Mouse (Mus musculus): ENCODE data around the gene Erlin1.

Erlin1 gene

DNA sequence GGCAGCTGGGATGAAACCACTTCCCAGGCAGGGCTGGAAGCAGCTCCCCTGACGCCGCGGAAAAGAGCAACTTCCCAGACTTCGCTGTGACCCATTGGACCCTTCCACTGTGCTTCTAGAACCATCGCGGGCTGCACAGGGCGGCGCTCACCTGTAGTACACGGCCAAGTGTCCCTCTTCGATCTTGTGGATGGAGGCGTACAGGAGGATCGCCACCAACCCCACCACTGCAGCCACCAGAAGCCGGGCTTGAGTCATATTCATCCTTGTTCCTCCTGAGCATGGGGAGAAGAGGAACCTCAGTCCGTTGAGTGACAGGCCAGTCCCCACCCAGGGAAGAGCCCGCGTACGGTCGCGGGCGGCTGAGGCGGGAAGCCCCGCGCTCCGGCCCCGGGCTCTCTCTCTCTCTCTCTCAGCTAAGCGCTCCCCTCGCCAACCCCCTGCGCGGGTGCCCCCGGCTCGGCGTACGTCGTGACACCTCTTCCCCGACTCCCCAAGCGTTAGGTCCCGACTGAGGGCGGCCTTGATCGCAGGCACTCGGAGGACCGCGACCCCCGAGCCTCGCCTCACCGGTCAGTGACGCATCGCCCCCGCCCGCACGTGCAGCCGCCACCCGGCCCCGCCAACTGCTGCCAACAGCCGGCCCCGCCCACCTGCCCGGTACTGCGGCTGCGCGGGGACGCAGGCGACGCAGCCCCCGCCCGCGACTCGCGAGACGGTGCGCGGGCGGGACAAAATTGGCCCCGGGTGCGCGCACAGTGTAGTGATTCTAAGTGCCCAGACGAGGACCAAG, at the start of gene Erlin1:
TSS of gene Erlin1 (minus strand) at position 665 of the 793 bp plus-strand sequence.
- peak; percentile 87 to 92 for DNase-seq

DNA sequence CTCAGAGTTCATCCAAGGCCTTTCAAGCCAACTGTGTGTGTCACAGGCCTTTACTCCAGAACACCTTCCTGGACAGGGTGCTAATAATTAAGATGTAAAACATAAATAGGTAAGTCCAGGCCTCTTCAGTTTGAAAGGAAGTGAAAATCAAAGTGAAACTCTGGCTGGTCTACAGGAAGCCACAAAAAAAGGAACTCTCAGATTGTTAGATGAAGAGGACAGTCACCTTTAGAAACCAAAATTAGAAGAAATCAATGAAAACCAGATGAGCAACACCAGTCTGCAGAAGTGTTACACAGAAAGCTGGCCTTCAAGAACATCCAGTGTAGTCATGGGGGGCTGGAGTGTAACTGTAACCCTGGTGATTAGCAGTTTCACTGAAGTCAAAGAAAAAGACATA, 48.2 kb upstream of the Erlin1 start:
- no peak for DNase-seq

DNA sequence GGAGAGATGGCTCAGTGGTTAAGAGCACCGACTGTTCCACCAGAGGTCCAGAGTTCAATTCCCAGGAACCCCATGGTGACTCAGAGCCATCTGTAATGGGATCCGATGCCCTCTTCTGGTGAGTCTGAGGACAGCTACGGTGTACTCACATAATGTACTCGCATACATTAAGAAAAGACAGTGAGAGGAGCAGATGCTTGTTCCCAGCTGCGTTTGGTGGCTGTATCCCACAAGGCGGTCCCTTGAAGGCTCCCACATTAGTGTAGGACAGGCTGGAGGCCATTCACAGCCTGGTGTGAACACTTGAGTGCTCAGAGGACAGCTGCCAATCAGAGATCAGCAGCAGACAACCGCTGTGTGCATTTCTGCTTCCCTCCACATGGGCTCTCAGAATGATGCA, 42.1 kb upstream of the Erlin1 start:
- DNase-seq = no peak

DNA sequence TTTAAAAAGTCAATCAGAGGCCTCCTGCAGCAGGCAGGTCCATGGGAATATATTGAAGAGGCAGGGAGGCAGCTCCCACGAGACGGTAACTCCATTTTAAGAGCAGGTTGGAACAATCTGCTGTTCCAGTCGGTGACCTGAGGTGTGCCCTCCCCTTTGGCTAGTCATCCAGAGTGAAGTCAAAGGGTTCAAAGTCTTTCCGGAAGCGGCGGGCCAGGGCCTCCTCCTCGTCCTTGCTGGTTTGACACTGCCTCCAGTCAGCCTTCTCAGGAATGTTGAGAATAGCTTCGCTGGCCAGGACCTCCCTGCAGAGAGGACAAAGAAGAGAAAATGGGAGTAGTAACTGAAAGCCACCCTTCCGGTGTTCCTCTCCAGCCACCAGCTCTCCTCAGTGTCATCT, 40.8 kb upstream of the Erlin1 start:
- DNase-seq = no peak

DNA sequence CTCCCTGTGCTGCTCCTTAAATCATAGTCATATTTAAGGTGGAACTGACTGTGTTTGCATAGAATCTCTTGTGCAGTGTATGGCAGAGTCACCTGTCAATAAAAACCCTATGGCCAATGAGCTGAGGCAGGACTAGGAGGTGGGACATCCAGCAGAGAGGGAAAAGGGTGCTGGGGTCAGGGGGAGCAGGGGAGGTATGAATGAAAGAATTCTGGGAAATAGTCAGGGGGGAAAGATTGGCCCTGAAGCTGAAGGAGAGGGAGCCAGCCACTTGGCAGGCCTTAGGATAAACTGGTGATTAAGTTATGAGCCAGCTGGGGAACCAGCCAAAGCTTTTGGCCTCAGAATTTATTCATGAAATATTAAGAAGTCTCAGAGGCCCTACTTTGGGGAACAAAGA, 39.4 kb upstream of the Erlin1 start:
- DNase-seq = peak; percentile 24 to 27

DNA sequence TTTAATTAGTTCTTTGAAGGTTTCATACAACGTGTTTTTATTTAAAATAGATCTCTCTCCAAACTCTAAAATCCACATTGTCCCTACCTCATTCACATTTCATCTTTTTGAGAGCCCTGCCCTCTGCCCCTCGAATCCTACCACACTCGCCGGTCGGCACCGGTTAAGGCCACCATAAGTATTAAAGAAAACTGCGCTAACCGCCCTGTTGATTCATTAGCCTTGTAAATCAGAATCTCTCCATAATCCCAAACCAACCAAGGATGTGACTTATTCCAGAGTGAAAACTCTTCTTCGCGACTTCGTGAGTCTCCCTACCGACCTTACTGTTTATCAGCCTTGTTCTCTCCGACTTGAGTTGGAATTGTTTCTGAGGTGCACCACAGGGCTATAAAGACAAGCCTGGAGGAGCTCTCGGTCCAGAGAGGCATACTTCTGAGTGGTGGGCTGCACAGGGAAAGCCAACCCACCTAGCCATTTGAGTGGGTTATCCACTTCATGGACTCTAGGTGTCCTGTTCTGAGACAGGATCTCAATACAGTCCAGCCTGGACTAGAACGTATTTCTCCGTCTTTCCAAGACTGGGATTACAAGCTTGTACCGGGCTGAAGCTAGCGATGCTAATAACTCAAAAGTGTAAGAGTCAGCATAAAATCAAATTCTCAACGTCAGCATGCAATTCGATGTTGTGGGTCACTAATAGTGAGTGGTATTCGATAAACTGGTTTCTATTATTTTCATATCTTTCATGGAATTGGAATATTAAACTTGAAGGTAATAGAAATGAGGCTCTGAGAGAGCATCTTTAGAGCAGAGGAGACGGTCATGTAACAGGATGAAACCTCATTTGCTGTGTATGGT, 38.3 kb upstream of the Erlin1 start:
- DNase-seq = no peak

DNA sequence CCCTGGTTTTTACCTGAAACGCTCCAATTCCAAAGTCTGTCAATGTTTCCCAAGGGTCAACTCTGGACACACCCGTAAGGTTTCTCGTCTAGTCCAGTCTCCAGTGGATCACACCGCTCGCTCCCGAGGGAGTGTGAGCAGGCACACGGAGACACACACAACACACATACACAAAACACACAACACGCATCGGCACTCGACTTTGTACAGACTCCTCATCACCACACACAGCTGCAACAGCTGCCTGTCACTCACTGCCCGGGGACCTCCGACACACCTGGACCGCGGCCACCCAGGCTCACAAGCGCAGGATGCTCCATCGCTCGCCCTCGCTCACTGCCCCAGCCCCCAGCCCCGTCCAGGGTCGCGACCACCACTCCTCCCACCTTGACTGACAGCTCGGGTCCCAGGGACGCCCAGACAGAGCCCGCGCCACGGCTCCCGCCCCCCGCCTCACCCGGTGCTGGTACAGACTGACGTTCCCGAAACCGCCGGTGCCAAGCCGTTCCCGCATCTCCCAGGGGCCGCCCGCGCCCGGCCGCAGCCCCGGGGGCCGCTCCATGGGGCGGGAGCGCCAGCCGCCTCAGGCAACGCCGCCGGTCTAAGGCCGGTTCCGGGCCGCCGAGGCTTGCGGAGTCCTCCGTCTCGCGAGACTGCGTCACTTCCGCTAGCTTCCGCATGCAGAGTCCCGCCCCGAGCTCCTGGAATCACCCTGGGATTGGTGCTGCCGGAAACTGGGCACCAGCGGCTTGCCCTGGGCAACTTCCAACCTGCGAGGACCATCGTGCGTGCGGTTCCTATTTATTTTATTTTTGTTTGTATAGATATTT, 37.5 kb upstream of the Erlin1 start, which contains the start of gene Chuk:
TSS of gene Chuk (minus strand) at position 650 of the 830 bp plus-strand sequence.
- peak; percentile 97 to 98 for DNase-seq

DNA sequence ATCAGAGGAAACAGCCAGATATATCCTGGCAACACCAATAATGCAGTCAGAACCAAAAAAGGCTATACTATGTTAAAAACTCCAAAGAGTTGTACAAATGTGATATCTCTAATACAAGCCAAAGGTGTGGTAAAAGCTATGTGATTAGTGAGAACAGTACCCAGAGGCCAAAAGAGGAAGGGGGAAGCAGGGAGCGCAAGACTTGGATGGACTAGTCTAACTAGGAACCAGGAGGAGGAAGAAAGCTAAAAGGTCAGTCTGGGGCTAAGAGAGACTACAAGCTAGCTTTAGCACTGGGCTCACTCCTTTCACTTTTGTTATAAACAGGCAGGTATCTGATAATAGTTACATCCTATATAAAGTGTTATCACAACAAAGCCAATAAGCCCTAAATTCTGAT, 34.8 kb upstream of the Erlin1 start:
- DNase-seq = no peak

DNA sequence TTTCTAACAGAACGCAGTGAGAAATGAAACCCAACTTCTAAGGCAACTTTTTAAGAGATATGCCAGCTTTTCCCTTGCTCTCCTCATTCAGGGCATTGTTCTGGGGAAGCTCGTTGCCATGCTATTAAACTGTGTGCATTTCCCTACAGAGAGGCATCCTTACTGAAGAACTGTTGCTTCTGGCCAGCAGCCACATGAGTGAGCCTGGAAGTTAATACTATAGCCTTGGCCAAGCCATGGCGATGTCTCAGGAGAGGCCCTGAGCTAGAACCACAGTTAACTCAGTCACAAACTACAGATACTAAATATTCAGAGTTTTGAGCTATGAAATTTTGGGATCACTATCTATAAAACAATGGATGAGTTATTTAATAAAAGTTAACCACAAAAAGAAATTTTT, 33.4 kb upstream of the Erlin1 start:
- DNase-seq = no peak

DNA sequence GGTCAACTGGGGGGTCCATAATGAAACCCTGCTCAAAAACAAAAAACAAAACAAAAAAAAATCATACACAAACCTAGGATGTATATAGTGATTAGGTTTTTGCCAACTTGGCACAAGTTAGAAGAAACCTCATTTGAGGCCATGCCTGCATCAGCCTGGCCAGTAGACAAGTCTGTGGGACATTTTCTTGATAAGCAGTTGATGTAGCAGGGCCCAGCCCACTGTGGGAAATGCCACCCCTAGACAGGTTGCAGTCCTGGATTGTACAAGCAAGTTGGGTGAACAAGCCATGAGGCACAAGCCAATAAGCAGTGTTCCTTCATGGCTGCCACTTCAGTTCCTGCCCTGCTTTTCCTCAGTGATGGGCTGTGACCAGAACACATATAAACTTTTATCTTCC, 31.3 kb upstream of the Erlin1 start:
- no peak for DNase-seq

DNA sequence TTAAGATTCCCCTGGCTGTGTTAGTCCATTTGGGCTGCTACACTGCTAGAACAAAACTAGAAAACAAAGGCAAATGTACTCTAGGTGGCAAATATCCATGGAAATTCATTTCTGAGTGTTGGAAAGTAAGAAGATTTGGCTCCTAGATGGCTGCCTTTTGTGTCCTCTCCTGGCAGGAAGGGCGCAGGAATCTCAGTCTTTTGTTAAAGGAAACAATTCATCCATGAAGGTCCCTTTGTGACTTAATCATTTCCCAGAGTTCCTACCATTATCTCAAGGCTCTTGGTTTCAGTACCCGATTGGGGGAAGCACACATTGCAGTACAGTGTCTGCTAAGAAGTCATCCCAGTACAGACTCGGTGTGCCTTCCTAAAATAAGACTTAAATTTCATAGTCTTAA, 16.7 kb upstream of the Erlin1 start:
- no peak for DNase-seq

DNA sequence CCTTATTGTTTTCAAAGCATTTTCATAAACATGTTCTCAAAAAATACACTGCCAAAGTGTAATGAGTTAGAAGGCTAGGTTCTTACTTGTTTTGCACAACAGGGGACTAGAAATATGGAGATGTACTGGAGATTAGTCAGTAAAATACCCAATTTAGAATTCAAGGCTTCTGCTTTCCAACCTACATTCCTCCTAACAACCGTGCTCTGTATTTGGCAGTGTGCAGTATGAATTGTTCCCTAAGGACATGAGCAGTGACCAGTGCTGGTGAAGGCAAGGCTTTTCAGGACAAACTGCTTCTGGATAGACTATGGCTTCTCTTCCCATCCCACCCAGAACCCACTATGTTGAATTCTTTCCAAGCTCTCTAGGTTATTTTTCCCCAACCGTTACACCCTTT, 11.3 kb upstream of the Erlin1 start:
- DNase-seq = no peak

DNA sequence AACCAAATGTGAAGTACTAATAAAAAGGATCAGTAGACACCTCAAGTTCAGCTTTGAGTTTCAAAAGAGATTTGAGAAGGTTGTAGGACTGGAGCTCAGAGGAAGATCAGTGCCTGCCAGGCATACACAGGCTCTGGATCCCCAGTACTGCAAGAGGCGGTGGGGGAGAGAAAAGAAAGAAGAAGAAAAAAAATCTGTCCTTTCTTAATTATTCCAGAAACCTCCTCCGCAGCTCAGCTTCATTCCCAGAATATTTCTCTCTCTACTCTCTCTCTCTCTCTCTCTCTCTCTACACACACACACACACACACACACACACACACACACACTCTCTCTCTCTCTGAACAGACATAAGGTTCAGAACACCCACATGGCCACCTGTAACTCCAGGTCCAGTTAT, 10.4 kb upstream of the Erlin1 start:
- no peak for DNase-seq

DNA sequence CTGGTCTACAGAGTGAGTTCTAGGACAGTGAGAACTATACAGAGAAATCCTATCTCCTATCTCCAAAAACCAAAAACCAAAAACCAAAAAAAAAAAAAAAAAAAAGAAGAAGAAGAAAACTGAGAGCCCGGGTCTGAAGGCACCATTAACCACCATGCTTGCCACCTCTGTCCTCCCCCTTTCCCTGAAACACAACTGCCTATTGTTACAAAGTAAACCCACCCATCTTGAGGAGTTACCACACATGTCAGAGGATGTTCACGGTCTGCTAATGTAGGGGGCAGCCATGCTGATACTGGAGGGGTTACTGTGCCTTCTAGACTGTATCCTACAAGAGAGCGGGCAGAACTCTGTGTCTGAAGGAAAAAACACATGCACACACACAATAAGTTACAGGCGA, 7.4 kb upstream of the Erlin1 start:
- DNase-seq = no peak

DNA sequence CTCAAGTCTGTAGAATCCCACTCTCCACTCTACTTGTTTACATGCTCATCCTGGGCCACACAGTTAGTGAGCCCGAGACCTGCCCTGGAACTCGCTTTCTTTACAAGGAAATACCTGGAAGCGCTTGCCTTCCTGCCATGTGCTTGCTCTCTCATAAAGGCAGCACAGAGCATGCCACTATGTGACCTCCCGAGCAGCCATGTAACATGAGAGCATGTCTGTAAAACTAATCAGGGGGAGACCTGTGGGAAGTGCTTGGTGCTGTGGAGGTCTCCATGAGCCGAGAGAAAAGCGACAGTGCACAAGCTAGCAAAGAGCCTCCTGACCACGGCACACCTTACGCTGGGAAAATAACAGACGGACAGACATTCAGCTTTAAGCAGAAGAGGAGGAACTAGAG, 6.9 kb upstream of the Erlin1 start:
- DNase-seq = no peak

DNA sequence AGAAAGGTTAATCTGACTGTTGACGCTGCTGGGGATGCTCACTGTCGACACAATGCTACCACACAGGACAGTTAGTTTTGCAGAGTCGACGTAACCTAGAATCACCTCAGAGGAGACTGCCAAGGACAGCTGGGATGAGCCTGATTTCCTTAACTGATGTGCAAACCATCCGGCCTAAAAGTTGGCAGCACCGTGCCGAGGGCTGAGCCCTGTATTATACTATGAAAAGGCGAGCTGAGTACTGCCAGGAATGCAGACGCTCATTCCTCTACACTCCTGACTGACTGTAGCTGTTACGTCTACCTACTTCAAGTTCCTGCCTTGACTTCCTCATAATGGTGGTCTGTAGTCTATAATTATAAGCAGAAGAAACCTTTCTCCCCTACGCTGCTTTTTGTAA, 5.4 kb upstream of the Erlin1 start:
- DNase-seq = no peak

DNA sequence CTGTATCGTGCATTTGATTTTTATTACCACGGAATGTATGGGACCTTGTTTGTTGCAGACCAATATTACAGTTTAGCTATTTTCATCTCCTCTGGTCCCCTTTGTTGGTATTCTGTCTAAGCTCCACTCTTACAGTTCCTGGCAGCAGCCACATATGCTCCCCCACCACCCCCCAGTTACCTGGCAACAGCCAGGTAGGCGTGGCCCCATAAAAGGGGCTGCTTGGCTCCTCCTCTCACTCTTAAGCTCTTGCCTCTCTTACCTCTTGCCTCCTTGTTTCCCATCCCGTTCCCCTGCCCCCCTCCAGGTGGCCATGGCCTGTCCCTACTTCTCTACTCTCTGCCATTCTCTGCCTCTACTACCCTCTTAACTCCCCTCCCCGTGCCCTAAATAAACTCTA, 1.6 kb upstream of the Erlin1 start:
- no peak for DNase-seq

DNA sequence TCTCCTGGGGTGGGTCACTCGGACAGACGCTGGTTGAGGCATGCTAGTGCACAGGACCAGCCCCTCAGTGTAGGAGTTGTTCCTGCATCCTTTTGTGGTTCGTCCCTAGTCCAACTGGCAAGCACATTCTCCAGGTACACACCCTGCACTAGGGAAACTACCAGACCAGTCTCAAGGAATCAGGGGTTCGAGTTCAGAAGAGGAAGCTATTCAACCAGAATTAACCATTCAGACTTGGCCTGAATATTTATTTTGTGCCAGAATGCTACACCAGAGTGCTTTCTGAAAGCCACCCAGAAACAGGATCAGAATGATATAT, 288 bp upstream of the Erlin1 start:
- DNase-seq = no peak

DNA sequence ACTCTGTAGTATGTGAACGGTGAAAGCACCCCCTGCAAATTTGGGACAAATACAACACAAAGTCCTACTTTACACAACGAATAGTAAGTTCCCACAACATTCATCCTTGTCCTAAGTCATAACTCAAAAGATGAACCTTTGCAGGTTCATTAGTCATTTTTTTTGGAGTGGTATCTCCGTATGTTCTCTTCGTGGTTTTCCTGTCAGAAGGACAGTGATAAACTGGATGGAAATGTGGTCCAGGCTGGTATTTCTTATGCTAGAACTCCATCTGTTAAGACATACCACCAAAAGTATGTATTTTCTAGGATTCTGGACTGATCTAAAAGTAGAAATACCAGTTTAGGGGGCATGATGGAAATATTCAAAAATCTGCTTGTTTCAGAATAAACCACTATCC, 1.4 kb downstream of the Erlin1 start:
- no peak for DNase-seq

DNA sequence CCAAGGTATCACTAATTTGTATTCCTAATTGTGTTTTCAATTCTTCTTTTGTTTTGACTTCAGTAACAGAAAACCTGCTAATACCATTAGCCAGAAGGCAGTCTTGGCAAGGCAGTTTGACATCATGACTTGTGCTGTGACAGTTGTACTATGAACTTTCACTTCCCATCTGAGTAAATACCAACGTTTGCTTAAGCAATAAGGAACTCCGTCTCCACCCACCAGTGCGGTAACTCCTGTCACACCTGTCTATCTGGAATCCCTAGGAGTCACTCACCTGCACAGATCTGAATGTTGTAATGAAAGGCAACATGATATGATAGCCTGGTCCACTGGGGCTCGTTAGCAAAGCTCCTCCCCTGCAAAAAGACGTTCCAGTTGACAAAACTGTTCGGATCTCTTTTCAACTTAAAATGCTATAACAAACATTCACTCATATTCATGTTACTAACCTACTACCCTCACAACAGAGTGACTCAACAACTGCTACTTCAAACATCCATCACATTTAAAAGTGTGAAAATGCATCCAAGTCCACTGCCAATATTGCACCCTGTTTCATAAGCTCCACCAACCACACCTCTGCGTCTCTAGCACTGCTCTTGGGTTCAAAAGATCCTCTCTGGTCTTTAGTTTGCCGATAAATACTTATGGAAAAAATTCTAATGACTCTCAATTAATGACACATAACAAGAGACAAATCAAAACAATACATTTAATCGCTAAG, 2.1 kb downstream of the Erlin1 start:
- DNase-seq = peak in 1 of 2 experiments; percentile 27

DNA sequence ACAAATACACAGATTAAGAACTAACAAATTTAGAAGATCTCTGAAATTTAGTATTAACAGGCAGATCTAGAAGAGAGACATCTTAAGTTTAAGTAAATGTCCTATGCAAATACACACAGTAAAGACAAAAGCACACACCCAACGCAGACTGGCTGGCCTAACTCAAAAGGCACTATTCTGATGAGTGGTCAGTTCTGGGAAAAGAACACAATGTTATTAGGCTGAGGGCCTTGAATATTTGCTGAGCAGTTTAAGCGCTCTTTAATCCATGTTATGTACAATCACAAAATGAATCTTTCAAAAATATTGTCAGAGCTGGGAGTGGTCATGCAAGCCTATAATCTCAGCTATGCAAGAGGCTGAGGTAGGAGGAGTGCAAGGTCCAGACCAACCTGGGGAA, 4.9 kb downstream of the Erlin1 start:
- peak in 1 of 2 experiments; percentile 41 for DNase-seq

DNA sequence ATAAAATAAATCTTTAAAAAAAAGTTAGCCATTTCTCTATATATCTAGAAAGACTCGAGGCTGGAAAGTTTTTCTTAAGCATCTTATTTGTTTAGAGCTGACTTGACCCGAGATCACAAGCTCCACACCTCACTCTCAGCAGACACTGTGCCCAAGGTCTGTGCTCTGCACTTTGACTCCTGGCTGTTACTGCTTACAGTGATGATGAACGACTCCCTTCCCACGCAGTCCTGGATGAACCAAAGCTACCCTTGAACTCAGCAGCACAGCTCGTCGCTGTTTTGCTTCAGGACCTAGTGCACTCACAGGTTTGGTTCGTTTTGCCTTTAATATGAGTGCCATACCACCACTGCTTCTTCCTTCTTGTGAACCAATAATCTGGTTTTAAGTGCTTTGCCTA, 5.8 kb downstream of the Erlin1 start:
- DNase-seq = no peak

DNA sequence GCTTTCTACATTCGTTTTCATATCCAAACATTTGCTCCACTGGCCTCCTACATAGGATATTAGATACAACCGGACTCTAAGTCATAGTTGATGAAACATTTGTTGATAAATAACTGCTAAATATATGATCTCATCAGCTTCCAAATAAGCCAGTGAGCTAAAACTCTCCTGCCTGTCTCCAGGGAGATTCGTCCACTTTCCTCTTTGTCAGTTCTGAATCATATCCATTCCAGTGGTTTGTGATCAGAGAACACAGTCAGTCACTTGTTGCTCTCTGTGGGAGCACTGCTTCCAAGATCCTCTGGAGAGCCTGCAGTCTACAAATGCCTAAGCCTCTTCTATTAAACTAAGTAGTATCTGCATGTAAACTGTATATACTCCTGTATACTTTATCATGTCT, 9.4 kb downstream of the Erlin1 start:
- DNase-seq = no peak

Data from lung, adult 18-20 months (tissue).